Mouse (Mus musculus) kidney, embryonic 14.5 days (tissue): Measurements from ENCODE around the gene Kel. TPM values are rescaled to one million over a fixed set of nuclear protein-coding genes. Genes with fewer than 3 reads are reported as not detected.

Experiments
- ATAC-seq: fragments of 200-750 bp; cut with Nextera tagmentation; 2 replicates; pipeline ENCODE4 v1.8.0; 2017; ENCODE audit warnings: moderate number of reproducible peaks, mild to moderate bottlenecking, moderate TSS enrichment, moderate library complexity; ENCODE audit not compliant: low FRiP score, low TSS enrichment
- H3K27ac ChIP-seq: fragments of 300-500 bp; sonication (generic); 2 replicates; pipeline ENCODE4 v1.5.1; 2014; ENCODE audit warnings: low read depth, mild to moderate bottlenecking, low read length, moderate library complexity, mixed read lengths
- H3K27me3 ChIP-seq: fragments of 300-500 bp; sonication (generic); 2 replicates; pipeline ENCODE4 v1.6.1; 2014; ENCODE audit warnings: mild to moderate bottlenecking, low read length; ENCODE audit not compliant: control insufficient read depth, insufficient read depth
- H3K36me3 ChIP-seq: fragments of 300-500 bp; sonication (generic); 2 replicates; pipeline ENCODE4 v1.6.1; 2014; ENCODE audit warnings: low read length, mixed read lengths; ENCODE audit not compliant: control insufficient read depth, insufficient read depth
- H3K4me1 ChIP-seq: fragments of 300-500 bp; sonication (generic); 2 replicates; pipeline ENCODE4 v1.6.1; 2014; ENCODE audit warnings: low read length, mixed read lengths; ENCODE audit not compliant: control insufficient read depth, insufficient read depth
- H3K4me2 ChIP-seq: fragments of 300-500 bp; sonication (generic); replicated peaks from 2 replicates; pipeline ENCODE4 v1.6.1; 2014; ENCODE audit warnings: low read depth, mild to moderate bottlenecking, low read length
- H3K4me3 ChIP-seq: fragments of 300-500 bp; sonication (generic); 2 replicates; pipeline ENCODE4 v1.5.1; 2014; ENCODE audit warnings: mild to moderate bottlenecking, low read length
- H3K9ac ChIP-seq: fragments of 300-500 bp; sonication (generic); 2 replicates; pipeline ENCODE4 v1.6.1; 2014; ENCODE audit warnings: low read depth, mild to moderate bottlenecking, low read length, moderate library complexity
- H3K9me3 ChIP-seq: fragments of 300-500 bp; sonication (generic); 2 replicates; pipeline ENCODE4 v1.6.1; 2016; ENCODE audit warnings: low read length; ENCODE audit not compliant: control insufficient read depth
- WGBS: fragments of 180-500 bp; shearing (Covaris S2); extraction: QIAGEN DNeasy Blood & Tissue Kit; methylation state at CpG from one replicate; pipeline ENCODE4 v1.1.7; 2014; 5-methylcytosine and 5-hydroxymethylcytosine counted together
- polyA plus RNA-seq: library from polyadenylated mRNA; unstranded; fragments of >200 nt; fragmentation: Nextera tagmentation; extraction: Ambion mirVana; gene quantifications from 2 replicates; pipeline ENCODE4 v1.2.1, GENCODE M21; 2014

Gene Kel
- polyA plus RNA-seq, 1 experiment from 2014 or later, result 1.2 TPM

- H3K36me3 ChIP-seq, result no peaks in the 10 kb centered on the region
- H3K27ac ChIP-seq, result no peak overlapping the region
- no peak overlapping the region for H3K9ac ChIP-seq
- no peak overlapping the region for H3K4me3 ChIP-seq
- WGBS, result 80% methylated on average over 1 of the region's 1 CpGs
- H3K9me3 ChIP-seq, result no peaks in the 10 kb centered on the region
- no peak for ATAC-seq
- no peak overlapping the region for H3K4me2 ChIP-seq
- no peaks in the 10 kb centered on the region for H3K27me3 ChIP-seq
- no peaks in the 10 kb centered on the region for H3K4me1 ChIP-seq
These were observed 2.9 kb downstream of the Kel start for GRCm38 (mm10) chr6:41701245-41701644.

- no peak overlapping the region for H3K4me3 ChIP-seq
- no peaks in the 10 kb centered on the region for H3K4me1 ChIP-seq
- no peaks in the 10 kb centered on the region for H3K36me3 ChIP-seq
- no peaks in the 10 kb centered on the region for H3K27me3 ChIP-seq
- no peak overlapping the region for H3K27ac ChIP-seq
- 83% methylated on average over 1 of the region's 1 CpGs for WGBS
- no peak overlapping the region for H3K9ac ChIP-seq
- no peaks in the 10 kb centered on the region for H3K9me3 ChIP-seq
- H3K4me2 ChIP-seq, result no peak overlapping the region
- no peak for ATAC-seq
These were observed 9.7 kb downstream of the Kel start for GRCm38 (mm10) chr6:41694407-41694806.

DNA sequence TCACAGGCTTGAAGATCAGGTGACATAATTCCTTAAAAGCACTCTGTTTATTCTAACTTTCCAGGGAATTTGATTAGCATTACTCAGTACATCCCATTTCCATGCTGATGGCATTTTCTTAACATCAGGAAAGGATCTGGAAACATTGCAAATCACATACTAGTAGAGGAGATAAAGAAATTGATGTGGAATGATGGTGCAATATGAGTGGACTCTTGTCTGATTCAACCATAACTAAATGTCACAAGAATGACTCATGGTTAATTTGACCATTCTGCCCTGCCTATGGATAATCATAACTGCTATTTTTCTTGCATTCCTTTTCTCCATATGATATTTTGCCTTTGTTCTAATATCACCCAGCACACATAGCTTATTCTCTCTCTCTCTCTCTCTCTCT, 11.9 kb downstream of the Kel start:
- no peaks in the 10 kb centered on the region for H3K27me3 ChIP-seq
- H3K9me3 ChIP-seq, result no peaks in the 10 kb centered on the region
- ATAC-seq, result no peak
- no peak overlapping the region for H3K9ac ChIP-seq
- no peaks in the 10 kb centered on the region for H3K4me1 ChIP-seq
- H3K27ac ChIP-seq, result no peak overlapping the region
- no peak overlapping the region for H3K4me3 ChIP-seq
- no peaks in the 10 kb centered on the region for H3K36me3 ChIP-seq
- H3K4me2 ChIP-seq, result no peak overlapping the region

DNA sequence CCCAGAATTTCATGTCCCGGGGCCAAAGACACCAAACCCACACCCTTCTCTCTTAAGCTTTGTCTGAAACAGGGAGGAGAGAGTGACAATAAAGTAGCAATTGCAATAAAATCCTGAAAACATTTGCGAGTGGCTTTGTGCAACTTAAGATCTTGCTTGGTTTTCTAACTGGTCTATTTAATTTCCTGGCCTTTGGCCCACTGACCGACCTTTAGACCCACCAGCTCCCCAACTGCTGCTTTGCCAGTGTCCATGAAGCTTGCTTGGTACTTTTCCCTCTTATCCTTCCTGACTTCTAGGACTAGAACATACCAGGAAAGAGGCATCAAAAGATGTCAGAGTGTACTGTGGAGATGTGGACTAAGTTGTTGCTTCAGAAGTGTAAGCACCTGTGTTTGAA, 18.5 kb downstream of the Kel start:
- H3K9ac ChIP-seq, result no peak overlapping the region
- ATAC-seq, result no peak
- 76% methylated on average over 3 of the region's 3 CpGs for WGBS
- H3K4me3 ChIP-seq, result no peak overlapping the region
- H3K36me3 ChIP-seq, result no peaks in the 10 kb centered on the region
- H3K4me1 ChIP-seq, result no peaks in the 10 kb centered on the region
- H3K27ac ChIP-seq, result no peak overlapping the region
- no peaks in the 10 kb centered on the region for H3K9me3 ChIP-seq
- H3K4me2 ChIP-seq, result no peak overlapping the region
- no peaks in the 10 kb centered on the region for H3K27me3 ChIP-seq

DNA sequence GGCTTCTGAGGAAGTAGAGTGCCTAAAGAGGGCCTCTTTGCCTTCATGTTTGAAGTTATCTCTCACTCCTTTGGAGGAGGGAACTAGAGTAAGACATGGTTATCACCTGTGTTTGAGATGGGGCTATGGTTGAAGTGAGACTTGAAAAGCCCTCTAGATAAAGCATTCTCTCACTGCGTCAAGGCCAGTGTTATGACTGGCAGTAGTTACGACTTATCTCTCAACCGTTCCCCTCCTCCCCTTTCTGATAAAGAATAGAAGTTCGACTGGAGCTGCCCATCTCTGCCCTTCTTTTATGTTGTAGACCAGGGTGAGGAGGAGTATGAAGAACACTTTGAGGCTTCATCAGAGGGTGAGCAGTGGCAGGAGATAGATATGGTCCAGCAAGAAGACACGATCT, 19.2 kb downstream of the Kel start:
- ATAC-seq, result no peak
- Histone ChIP-seq H3K4me3 (no peak overlapping the region), H3K4me2 (no peak overlapping the region), H3K36me3 (no peaks in the 10 kb centered on the region), H3K27me3 (no peaks in the 10 kb centered on the region), H3K4me1 (no peaks in the 10 kb centered on the region), H3K9me3 (no peaks in the 10 kb centered on the region), H3K9ac (no peak overlapping the region), H3K27ac (no peak overlapping the region)
- 86% methylated on average over 5 of the region's 5 CpGs for WGBS

- WGBS, result 89% methylated on average over 2 of the region's 2 CpGs
- H3K4me2 ChIP-seq, result no peak within 1 kb of the TSS
- H3K4me3 ChIP-seq, result no peak within 1 kb of the TSS
- ATAC-seq, result no peak
- no peaks in the 10 kb centered on the region for H3K36me3 ChIP-seq
- H3K27ac ChIP-seq, result no peak within 1 kb of the TSS
- no peaks in the 10 kb centered on the region for H3K4me1 ChIP-seq
- no peaks in the 10 kb centered on the region for H3K27me3 ChIP-seq
- H3K9me3 ChIP-seq, result no peaks in the 10 kb centered on the region
- H3K9ac ChIP-seq, result no peak within 1 kb of the TSS
These were observed 20.0 kb downstream of the Kel start, which contains the start of gene Llcfc1 for GRCm38 (mm10) chr6:41684131-41684530. TSS of gene Llcfc1 (plus strand) at chr6:41684431.

- H3K4me1 ChIP-seq, result no peaks in the 10 kb centered on the region
- no peak overlapping the region for H3K4me3 ChIP-seq
- WGBS, result 63% methylated on average over 5 of the region's 5 CpGs
- no peak overlapping the region for H3K4me2 ChIP-seq
- H3K27ac ChIP-seq, result no peak overlapping the region
- no peaks in the 10 kb centered on the region for H3K27me3 ChIP-seq
- H3K36me3 ChIP-seq, result no peaks in the 10 kb centered on the region
- H3K9me3 ChIP-seq, result no peaks in the 10 kb centered on the region
- ATAC-seq, result no peak; the same call in 1 of the 2 replicates
- no peak overlapping the region for H3K9ac ChIP-seq
These were observed 22.5 kb downstream of the Kel start for GRCm38 (mm10) chr6:41681656-41682055.

DNA sequence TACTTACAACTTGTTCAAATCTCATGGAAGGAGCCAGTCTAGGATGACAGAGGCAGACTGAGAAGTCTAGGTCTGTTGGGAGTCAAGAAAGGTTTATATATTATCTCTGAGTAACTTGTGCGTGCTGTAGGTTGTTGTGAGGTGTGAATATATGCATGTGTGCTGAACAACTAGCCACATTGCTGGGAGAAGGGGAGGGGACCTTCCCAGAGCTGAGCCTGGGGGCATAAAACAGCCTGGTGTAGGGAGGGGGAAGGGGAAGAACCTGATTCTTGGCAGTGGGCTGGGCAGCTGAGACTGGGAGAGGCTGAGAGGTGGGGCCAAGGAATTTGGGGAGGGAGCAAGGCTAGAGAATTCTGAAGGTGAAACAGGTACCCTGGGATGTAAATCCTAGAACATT, 23.5 kb downstream of the Kel start, which contains the start of gene Trpv5:
Trpv5 (minus strand) TSS at position 101 of the 400 bp plus-strand sequence.
- no peaks in the 10 kb centered on the region for H3K4me1 ChIP-seq
- no peaks in the 10 kb centered on the region for H3K27me3 ChIP-seq
- WGBS, result 51% methylated on average over 1 of the region's 1 CpGs
- no peaks in the 10 kb centered on the region for H3K36me3 ChIP-seq
- H3K9ac ChIP-seq, result no peak within 1 kb of the TSS
- no peak for ATAC-seq
- H3K4me3 ChIP-seq, result no peak within 1 kb of the TSS
- no peak within 1 kb of the TSS for H3K4me2 ChIP-seq
- H3K27ac ChIP-seq, result no peak within 1 kb of the TSS
- no peaks in the 10 kb centered on the region for H3K9me3 ChIP-seq

DNA sequence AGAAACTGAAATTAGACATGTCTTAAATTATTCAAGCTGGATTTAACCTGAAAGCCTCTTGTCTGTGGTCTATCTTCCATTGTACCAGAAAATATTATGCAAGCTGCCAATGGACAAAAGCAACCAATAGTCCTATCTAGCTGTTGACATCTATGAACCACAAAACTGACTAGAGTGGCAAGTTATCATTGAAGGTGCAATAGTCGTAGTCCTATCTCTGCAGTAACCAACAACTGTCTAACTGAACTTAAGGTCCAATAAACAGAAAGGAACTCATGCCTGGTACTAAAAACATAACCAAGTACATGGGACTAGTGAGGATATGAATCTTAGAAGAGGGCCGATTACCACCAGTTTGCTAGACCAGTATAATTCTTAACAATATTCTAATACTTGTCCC, 27.6 kb downstream of the Kel start:
- Histone ChIP-seq H3K27ac (no peak overlapping the region), H3K4me2 (no peak overlapping the region), H3K9ac (no peak overlapping the region), H3K4me3 (no peak overlapping the region), H3K27me3 (no peaks in the 10 kb centered on the region), H3K36me3 (no peaks in the 10 kb centered on the region), H3K4me1 (no peaks in the 10 kb centered on the region), H3K9me3 (no peaks in the 10 kb centered on the region)
- no peak for ATAC-seq
- 94% methylated on average over 2 of the region's 2 CpGs for WGBS

GRCm38 (mm10) chr6:41662320-41662719, 41.8 kb downstream of the Kel start:
- H3K4me2 ChIP-seq, result no peak overlapping the region
- no peaks in the 10 kb centered on the region for H3K27me3 ChIP-seq
- H3K9ac ChIP-seq, result no peak overlapping the region
- H3K4me1 ChIP-seq, result no peaks in the 10 kb centered on the region
- H3K36me3 ChIP-seq, result no peaks in the 10 kb centered on the region
- ATAC-seq, result no peak
- H3K27ac ChIP-seq, result no peak overlapping the region
- H3K9me3 ChIP-seq, result no peaks in the 10 kb centered on the region
- H3K4me3 ChIP-seq, result no peak overlapping the region
- WGBS, result 44% methylated on average over 2 of the region's 2 CpGs
